Mouse (Mus musculus): ENCODE data around the gene Spib. TPM values are rescaled to one million over a fixed set of nuclear protein-coding genes. Genes with fewer than 3 reads are reported as not detected.

The Spib gene
- polyA plus RNA-seq, 1 experiment = 0.08 TPM

DNA sequence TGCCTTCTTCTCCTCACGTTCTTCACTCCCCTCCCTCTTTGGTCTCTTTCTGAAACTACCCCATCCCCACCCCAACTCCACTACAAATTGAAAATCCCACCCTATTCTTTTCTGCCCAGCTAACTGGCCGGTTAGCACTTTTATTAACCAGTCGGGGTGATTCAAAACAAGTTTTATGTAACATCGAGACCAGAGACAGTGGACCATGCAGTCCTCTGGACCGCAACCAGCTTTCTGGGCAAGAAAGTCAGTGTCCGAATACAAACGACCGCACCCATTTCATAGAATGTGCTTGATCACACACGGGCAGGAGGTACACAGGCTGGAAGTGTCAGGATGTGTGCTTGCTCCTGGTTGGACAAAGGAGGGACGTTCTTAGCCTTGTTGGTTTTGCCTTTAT is 32.6 kb upstream of the Spib start:
- Histone ChIP-seq H3K36me3 (ENCODE audit: control insufficient read depth) (no peaks in the 10 kb centered on the region), H3K9me3 (ENCODE audit: control insufficient read depth, low read length) (no peaks in the 10 kb centered on the region), H3K4me1 (ENCODE audit: control insufficient read depth) (no peaks in the 10 kb centered on the region), H3K4me3 (replicated peaks) (no peak overlapping the region), H3K27me3 (ENCODE audit: control insufficient read depth) (peaks cover 3% of the 10 kb centered on the region; the same call in 1 of the 2 replicates)
- TF ChIP-seq GATA1 (IDR thresholded peaks at IDR 0.05; ENCODE audit: low read length) (no peak), TAL1 (IDR thresholded peaks at IDR 0.05; ENCODE audit: low read length) (no peak)

DNA sequence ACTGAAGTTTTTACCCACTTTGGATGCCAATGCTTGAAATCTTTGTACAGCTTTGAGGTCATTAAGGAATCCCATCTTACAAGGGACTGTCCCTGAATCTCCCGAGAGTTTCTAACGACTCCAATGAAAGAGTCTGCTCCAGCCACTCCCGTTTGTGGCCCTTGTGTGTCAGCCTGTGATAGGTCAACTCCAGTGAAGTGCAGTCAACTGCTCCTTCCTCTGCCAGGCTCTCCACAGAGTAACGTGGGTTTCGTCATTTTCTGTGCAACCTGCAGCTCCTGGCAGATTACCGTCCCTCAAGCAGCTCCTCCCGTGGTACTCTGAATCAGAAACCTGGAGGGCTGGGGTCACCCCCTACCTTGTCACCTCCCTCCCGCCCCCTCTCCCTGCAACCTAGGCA is 31.4 kb upstream of the Spib start:
- Histone ChIP-seq H3K36me3 (ENCODE audit: control insufficient read depth) (no peaks in the 10 kb centered on the region), H3K4me3 (replicated peaks) (no peak overlapping the region), H3K27me3 (ENCODE audit: control insufficient read depth) (0 out of 2 replicates have a peak, but pooled peaks cover 3% of the 10 kb centered on the region), H3K9me3 (ENCODE audit: control insufficient read depth, low read length) (no peaks in the 10 kb centered on the region), H3K4me1 (ENCODE audit: control insufficient read depth) (no peaks in the 10 kb centered on the region)
- TF ChIP-seq GATA1 (IDR thresholded peaks at IDR 0.05; ENCODE audit: low read length) (no peak), TAL1 (IDR thresholded peaks at IDR 0.05; ENCODE audit: low read length) (no peak)

DNA sequence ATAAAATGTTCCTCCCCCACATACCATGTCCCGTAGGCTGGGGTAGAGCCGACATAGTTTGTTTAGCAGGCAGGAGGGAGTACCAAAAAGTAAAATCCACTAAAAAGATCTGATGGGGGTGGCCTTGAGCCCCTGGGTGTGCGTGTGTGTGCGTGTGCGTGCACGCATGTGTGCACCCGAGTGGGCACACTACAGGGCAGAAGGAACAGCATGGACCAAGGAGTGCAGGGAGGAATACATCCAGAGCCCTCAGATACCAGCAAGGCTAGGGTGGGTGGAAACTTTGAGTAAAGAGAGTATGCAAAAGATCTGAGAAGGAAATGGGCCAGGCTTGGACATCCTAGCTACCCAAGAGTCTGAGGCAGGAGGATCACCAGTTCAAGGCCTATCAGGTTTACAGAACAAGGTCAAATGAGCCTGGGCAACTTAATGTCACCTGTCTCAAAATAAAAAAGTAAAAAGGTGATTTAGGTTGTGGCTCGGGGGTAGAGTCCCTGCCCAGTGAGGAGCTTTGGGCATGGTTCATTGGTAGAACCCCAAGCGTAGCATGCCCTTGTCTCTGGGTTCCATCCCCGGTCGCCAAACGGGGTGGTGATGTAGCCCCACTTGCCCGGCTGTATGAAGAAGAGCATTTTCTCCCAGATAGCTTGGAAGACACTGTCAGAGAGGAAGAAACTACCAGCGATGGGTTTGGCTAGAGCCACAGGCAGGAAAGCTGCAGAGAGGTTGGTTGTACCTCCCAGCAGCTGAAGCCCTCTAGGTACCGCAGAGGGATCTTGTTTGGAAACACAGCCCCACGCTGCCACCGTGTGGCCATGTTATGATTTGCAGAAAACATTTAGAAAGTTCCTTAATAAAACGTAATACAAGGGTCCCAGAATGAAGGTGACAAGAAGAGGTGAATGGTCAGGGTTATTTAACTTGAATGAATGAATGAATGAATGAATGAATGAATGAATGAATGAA is 28.8 kb upstream of the Spib start:
- TF ChIP-seq TAL1 (IDR thresholded peaks at IDR 0.05; ENCODE audit: low read length) (no peak), GATA1 (IDR thresholded peaks at IDR 0.05; ENCODE audit: low read length) (no peak)
- Histone ChIP-seq H3K27me3 (ENCODE audit: control insufficient read depth) (peaks cover 2% of the 10 kb centered on the region; the same call in 1 of the 2 replicates), H3K9me3 (ENCODE audit: control insufficient read depth, low read length) (no peaks in the 10 kb centered on the region), H3K4me3 (replicated peaks) (no peak overlapping the region), H3K36me3 (ENCODE audit: control insufficient read depth) (no peaks in the 10 kb centered on the region), H3K4me1 (ENCODE audit: control insufficient read depth) (peaks cover 8% of the 10 kb centered on the region)

DNA sequence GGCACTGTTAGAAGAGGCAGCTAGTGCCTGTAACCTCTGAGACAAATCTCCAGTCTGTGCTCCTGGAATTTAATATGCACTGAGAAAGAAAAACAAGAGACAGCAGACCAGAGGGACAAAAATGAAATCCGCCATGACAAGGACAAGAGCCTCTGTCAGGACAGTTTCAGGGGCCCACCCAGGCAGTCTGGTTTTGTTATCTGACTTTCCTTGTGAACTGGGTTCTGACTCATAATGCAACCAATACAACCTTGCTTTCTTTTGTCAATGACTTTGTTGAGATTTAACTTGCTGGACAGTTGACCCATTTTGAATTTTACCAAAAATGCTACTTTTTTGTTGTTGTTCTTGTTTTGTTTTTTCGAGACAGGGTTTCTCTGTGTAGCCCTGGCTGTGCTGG is 25.8 kb upstream of the Spib start:
- peaks cover 4% of the 10 kb centered on the region for H3K36me3 ChIP-seq (ENCODE audit: control insufficient read depth)
- TF ChIP-seq TAL1 (IDR thresholded peaks at IDR 0.05; ENCODE audit: low read length) (no peak), GATA1 (IDR thresholded peaks at IDR 0.05; ENCODE audit: low read length) (no peak)
- peaks cover 19% of the 10 kb centered on the region for H3K4me1 ChIP-seq (ENCODE audit: control insufficient read depth)
- peaks cover 1% of the 10 kb centered on the region for H3K9me3 ChIP-seq (ENCODE audit: control insufficient read depth, low read length)
- no peaks in the 10 kb centered on the region; the same call in 1 of the 2 replicates for H3K27me3 ChIP-seq (ENCODE audit: control insufficient read depth)
- no peak overlapping the region for H3K4me3 ChIP-seq (replicated peaks)

DNA sequence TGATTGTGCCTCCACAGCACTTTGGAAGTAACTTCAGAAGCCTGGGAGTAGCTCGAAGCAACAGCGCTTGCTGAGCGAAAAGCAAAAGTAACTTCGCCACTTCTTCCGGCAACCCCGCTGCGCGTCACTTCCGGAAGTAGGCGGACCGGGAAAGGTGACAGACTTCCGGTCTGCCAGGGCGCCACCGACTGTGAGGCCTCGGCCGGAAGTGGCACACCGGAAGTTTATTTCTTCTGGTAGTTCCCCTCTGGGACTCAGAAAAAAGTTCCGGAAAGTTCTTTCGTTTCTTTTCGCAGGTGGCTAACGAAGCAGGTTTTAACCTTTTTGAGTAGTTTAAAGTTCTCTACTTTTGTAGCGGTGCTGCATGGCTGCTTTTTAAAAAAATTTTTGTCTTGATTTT is 22.0 kb upstream of the Spib start, which contains the start of gene Nr1h2:
TSS of gene Nr1h2 (minus strand) at position 126 of the 400 bp plus-strand sequence.
- Histone ChIP-seq H3K27me3 (ENCODE audit: control insufficient read depth) (no peaks in the 10 kb centered on the region; the same call in 1 of the 2 replicates), H3K9me3 (ENCODE audit: control insufficient read depth, low read length) (peaks cover 18% of the 10 kb centered on the region), H3K36me3 (ENCODE audit: control insufficient read depth) (peaks cover 38% of the 10 kb centered on the region), H3K4me3 (replicated peaks) (peak within 1 kb of the TSS; percentile 79), H3K4me1 (ENCODE audit: control insufficient read depth) (peaks cover 40% of the 10 kb centered on the region)
- TF ChIP-seq TAL1 (IDR thresholded peaks at IDR 0.05; ENCODE audit: low read length) = no peak
- TF ChIP-seq GATA1 (IDR thresholded peaks at IDR 0.05; ENCODE audit: low read length) = no peak

DNA sequence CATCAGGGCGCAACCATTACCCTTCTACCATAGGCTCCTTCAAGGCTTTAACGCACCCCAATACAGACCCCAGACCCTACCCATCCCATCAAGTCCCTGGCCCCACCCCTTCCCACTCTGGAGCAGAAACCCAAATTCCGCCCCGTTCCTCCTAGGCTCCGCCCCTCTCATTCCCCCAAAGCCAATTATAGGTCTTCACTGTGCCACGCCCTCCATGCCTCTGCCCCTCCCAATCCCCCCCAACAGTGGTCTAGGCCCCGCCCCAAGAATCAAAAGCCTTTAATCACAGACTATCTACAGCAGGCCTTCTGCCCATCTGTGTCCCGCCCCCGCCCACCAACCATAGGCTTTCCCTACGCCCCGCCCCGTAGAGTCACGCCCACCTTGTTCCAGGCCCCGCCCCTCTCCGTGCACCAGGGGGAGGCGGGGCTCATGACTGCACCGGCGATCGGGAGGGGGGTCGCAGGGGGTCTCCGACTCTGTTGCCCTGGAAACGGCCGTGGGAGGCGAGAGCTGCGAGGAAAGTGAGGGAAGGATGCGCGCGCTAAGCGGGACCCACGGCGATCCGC is 21.4 kb upstream of the Spib start:
- peaks cover 38% of the 10 kb centered on the region for H3K36me3 ChIP-seq (ENCODE audit: control insufficient read depth)
- no peaks in the 10 kb centered on the region; the same call in 1 of the 2 replicates for H3K27me3 ChIP-seq (ENCODE audit: control insufficient read depth)
- no peak for TF ChIP-seq TAL1 (IDR thresholded peaks at IDR 0.05; ENCODE audit: low read length)
- TF ChIP-seq GATA1 (IDR thresholded peaks at IDR 0.05; ENCODE audit: low read length) = no peak
- H3K4me3 ChIP-seq (replicated peaks) = peak overlapping the region; percentile 79
- peaks cover 18% of the 10 kb centered on the region for H3K9me3 ChIP-seq (ENCODE audit: control insufficient read depth, low read length)
- H3K4me1 ChIP-seq (ENCODE audit: control insufficient read depth) = peaks cover 46% of the 10 kb centered on the region

DNA sequence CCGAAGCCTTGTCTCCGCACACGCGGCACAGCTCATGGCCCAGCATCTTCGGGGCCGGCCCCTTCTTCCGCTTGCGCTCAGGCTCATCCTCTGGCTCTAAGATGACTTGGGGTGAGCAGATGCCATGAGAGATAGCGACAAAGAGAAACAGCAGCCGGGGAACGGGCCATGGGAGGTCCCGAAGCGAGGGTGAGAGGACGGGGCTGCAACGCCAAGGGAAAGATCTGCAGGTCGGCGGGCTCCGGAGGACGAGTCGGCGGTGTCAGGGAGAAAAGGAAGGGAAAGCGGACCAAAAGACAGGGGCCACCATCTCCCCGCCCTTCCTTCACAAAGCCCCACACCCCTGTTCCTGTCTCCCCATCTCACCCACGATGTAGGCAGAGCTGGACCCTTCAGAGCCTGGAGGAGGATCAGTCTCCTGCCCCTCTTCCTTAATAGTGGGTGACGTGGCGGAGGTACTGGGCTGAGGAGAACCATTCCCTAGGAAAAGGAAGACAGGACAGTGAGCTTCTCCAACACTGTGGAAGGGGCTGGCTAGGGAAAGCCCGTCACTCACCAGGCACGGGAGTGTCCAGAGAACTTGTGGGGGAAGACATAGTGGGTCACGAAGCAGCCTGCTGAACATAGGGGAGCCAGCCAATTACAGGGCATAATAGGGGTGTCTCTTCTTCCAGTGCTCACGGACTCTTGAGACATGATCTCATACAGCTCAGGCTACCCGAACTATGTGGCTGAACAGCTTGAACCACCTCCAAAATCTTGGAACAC is 20.5 kb upstream of the Spib start:
- no peak for TF ChIP-seq TAL1 (IDR thresholded peaks at IDR 0.05; ENCODE audit: low read length)
- TF ChIP-seq GATA1 (IDR thresholded peaks at IDR 0.05; ENCODE audit: low read length) = no peak
- H3K4me3 ChIP-seq (replicated peaks) = peak overlapping the region; percentile 79

DNA sequence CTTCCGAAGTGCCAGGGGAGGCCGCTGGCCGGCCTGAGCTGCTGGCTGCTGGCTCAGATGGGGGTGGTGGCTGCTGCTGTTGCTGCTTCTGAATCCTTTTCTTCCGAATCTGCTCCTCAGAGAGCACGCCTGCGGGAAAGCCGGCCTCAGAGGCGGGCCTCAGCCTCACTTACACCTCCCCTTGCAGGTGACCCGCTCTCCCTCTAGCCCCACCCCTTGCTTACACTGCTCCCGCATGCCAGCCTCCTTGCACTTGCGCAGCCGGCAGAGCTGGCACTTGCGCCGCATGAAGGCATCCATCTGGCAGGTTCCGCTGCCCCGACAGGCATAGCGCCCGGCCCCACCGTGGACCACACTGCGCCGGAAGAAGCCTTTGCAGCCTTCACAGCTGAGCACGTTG is 19.9 kb upstream of the Spib start:
- Histone ChIP-seq H3K27me3 (ENCODE audit: control insufficient read depth) (no peaks in the 10 kb centered on the region), H3K4me1 (ENCODE audit: control insufficient read depth) (peaks cover 53% of the 10 kb centered on the region), H3K9me3 (ENCODE audit: control insufficient read depth, low read length) (peaks cover 18% of the 10 kb centered on the region), H3K36me3 (ENCODE audit: control insufficient read depth) (peaks cover 47% of the 10 kb centered on the region), H3K4me3 (replicated peaks) (no peak overlapping the region)
- no peak for TF ChIP-seq GATA1 (IDR thresholded peaks at IDR 0.05; ENCODE audit: low read length)
- TF ChIP-seq TAL1 (IDR thresholded peaks at IDR 0.05; ENCODE audit: low read length) = no peak

More for the DNA sequence above, 20.5 kb upstream of the Spib start:
- no peaks in the 10 kb centered on the region; the same call in 1 of the 2 replicates for H3K27me3 ChIP-seq (ENCODE audit: control insufficient read depth)
- H3K36me3 ChIP-seq (ENCODE audit: control insufficient read depth) = peaks cover 42% of the 10 kb centered on the region
- H3K9me3 ChIP-seq (ENCODE audit: control insufficient read depth, low read length) = peaks cover 18% of the 10 kb centered on the region
- peaks cover 52% of the 10 kb centered on the region for H3K4me1 ChIP-seq (ENCODE audit: control insufficient read depth)
